Mouse (Mus musculus) hindbrain, embryonic 14.5 days (tissue): Measurements from ENCODE around the gene Tbc1d2b. TPM values are rescaled to one million over a fixed set of nuclear protein-coding genes. Genes with fewer than 3 reads are reported as not detected.

Experiments
- ATAC-seq: fragments of 200-750 bp; cut with Nextera tagmentation; 2 replicates; pipeline ENCODE4 v1.8.0; 2017; ENCODE audit warnings: moderate number of reproducible peaks, mild to moderate bottlenecking, moderate TSS enrichment, moderate library complexity; ENCODE audit not compliant: low FRiP score
- DNase-seq: peaks from one replicate; pipeline ENCODE4 v3.0.0-alpha.2; 2015; ENCODE audit warnings: low spot score
- H3K27ac ChIP-seq: fragments of 300-500 bp; sonication (generic); 2 replicates; pipeline ENCODE4 v1.5.1; 2014; ENCODE audit warnings: mild to moderate bottlenecking, moderate library complexity
- H3K27me3 ChIP-seq: fragments of 300-500 bp; sonication (generic); 2 replicates; pipeline ENCODE4 v1.6.1; 2014; ENCODE audit warnings: mild to moderate bottlenecking, low read length, mixed read lengths; ENCODE audit not compliant: control insufficient read depth, insufficient read depth
- H3K36me3 ChIP-seq: fragments of 300-500 bp; sonication (generic); replicated peaks from 2 replicates; pipeline ENCODE4 v1.6.1; 2014; ENCODE audit not compliant: control insufficient read depth, insufficient read depth
- H3K4me1 ChIP-seq: fragments of 300-500 bp; sonication (generic); replicated peaks from 2 replicates; pipeline ENCODE4 v1.6.1; 2014; ENCODE audit warnings: antibody characterized with exemption, low read length, mixed read lengths; ENCODE audit not compliant: control insufficient read depth, insufficient read depth
- H3K4me2 ChIP-seq: fragments of 300-500 bp; sonication (generic); replicated peaks from 2 replicates; pipeline ENCODE4 v1.6.1; 2014; ENCODE audit warnings: mild to moderate bottlenecking, moderate library complexity
- H3K4me3 ChIP-seq: fragments of 300-500 bp; sonication (generic); replicated peaks from 2 replicates; pipeline ENCODE4 v1.5.1; 2014; ENCODE audit warnings: mild to moderate bottlenecking, low read length
- H3K9ac ChIP-seq: fragments of 300-500 bp; sonication (generic); 2 replicates; pipeline ENCODE4 v1.6.1; 2014
- H3K9me3 ChIP-seq: fragments of 300-500 bp; sonication (generic); 2 replicates; pipeline ENCODE4 v1.6.1; 2016; ENCODE audit warnings: low read length; ENCODE audit not compliant: control insufficient read depth
- WGBS: fragments of 180-500 bp; shearing (Covaris S2); extraction: QIAGEN DNeasy Blood & Tissue Kit; methylation state at CpG from one replicate; pipeline ENCODE4 v1.1.7; 2014; 5-methylcytosine and 5-hydroxymethylcytosine counted together
- polyA plus RNA-seq: library from polyadenylated mRNA; unstranded; fragments of >200 nt; fragmentation: Nextera tagmentation; extraction: Ambion mirVana; gene quantifications from 2 replicates; pipeline ENCODE4 v1.2.1, GENCODE M21; 2014

Tbc1d2b gene
- polyA plus RNA-seq, 1 experiment from 2014 or later, result 8.1 TPM

- Histone ChIP-seq H3K4me2 (no peak overlapping the region), H3K27ac (no peak overlapping the region), H3K9ac (no peak overlapping the region), H3K4me3 (no peak overlapping the region), H3K27me3 (no peaks in the 10 kb centered on the region), H3K36me3 (no peaks in the 10 kb centered on the region), H3K9me3 (no peaks in the 10 kb centered on the region), H3K4me1 (no peaks in the 10 kb centered on the region)
- WGBS, result 99% methylated on average over 3 of the region's 3 CpGs
- no peak for DNase-seq
- no peak for ATAC-seq
These were observed 7.8 kb upstream of the Tbc1d2b start for GRCm38 (mm10) chr9:90278397-90278796.

DNA sequence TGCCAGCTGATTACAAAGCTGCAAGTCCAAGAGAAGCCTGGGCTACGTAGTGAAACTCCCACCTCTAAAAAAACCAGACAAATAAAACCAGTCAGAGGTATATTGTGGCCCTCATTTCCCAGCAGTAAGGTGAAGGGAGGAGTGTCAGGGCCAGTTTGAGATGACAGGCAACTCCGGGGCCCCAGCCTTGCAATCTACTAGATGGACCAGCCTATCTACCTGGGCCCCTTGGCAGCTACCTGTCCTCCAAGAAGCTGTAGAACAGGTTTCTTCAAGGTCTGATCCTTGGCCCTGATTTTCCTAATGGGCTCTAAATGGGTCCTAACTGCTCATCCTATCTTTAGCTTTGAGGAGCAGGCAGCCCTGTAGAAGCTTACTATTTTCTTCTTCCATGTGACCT is 7.3 kb upstream of the Tbc1d2b start:
- H3K36me3 ChIP-seq, result no peaks in the 10 kb centered on the region
- DNase-seq, result no peak
- no peak overlapping the region for H3K4me2 ChIP-seq
- no peak overlapping the region for H3K4me3 ChIP-seq
- 78% methylated on average over 2 of the region's 2 CpGs for WGBS
- H3K4me1 ChIP-seq, result no peaks in the 10 kb centered on the region
- H3K27me3 ChIP-seq, result no peaks in the 10 kb centered on the region
- H3K9me3 ChIP-seq, result no peaks in the 10 kb centered on the region
- ATAC-seq, result no peak
- no peak overlapping the region for H3K27ac ChIP-seq
- no peak overlapping the region for H3K9ac ChIP-seq

- H3K9ac ChIP-seq, result no peak overlapping the region
- H3K4me2 ChIP-seq, result no peak overlapping the region
- no peaks in the 10 kb centered on the region for H3K9me3 ChIP-seq
- no peak overlapping the region for H3K27ac ChIP-seq
- ATAC-seq, result no peak
- H3K4me3 ChIP-seq, result no peak overlapping the region
- no peaks in the 10 kb centered on the region for H3K4me1 ChIP-seq
- H3K27me3 ChIP-seq, result no peaks in the 10 kb centered on the region
- DNase-seq, result no peak
- no peaks in the 10 kb centered on the region for H3K36me3 ChIP-seq
- WGBS, result 68% methylated on average over 1 of the region's 1 CpGs
These were observed 6.2 kb upstream of the Tbc1d2b start for GRCm38 (mm10) chr9:90276779-90277178.

DNA sequence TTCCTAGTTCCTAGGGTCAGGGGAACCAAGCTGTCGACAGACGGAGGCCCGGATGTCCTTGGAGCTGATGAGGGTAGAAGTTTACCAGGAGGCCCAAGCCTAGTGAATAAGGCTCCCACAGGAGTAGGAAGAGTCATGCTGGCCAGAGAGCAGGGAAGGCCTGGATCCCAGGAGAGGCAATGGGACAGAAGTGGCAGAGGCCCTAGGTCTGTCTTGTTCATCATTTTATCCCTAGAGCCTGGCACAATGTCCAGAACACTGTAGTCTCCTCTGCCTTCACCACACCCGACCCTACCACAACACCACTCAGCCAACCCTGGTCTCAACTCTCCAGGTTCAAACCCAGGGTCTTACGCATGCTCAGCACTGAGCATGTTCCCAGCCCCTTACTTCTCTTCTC is 5.3 kb upstream of the Tbc1d2b start:
- H3K4me1 ChIP-seq, result peaks cover 2% of the 10 kb centered on the region; the same call in 1 of the 2 replicates
- 92% methylated on average over 5 of the region's 5 CpGs for WGBS
- no peak for DNase-seq
- H3K9ac ChIP-seq, result no peak overlapping the region
- no peak overlapping the region for H3K27ac ChIP-seq
- H3K27me3 ChIP-seq, result no peaks in the 10 kb centered on the region
- H3K4me2 ChIP-seq, result no peak overlapping the region
- H3K9me3 ChIP-seq, result no peaks in the 10 kb centered on the region
- no peaks in the 10 kb centered on the region for H3K36me3 ChIP-seq
- no peak for ATAC-seq
- no peak overlapping the region for H3K4me3 ChIP-seq

DNA sequence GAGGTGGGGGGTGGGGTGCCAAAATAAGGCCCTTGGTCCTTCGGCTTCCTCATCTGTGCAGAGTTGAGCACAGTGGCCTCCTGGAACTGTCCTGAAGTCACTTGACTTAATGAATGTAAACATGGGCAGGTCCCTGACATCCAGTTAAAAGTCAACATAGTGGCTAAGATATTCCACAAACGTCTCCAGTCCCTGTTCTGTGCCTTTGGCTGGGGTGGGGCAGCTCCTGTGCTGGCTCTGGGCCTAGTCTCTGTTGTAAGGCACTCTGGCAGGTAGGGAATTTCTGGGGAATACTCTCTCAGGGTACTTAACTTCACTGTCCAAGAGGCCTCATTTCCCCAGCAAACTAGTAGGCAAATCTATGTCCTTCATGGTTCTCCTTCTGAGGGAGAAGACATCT is 4.9 kb upstream of the Tbc1d2b start:
- DNase-seq (no peak), ATAC-seq (no peak)
- H3K27ac ChIP-seq, result no peak overlapping the region
- no peak overlapping the region for H3K9ac ChIP-seq
- peaks cover 5% of the 10 kb centered on the region; the same call in 1 of the 2 replicates for H3K4me1 ChIP-seq
- H3K9me3 ChIP-seq, result no peaks in the 10 kb centered on the region
- H3K4me3 ChIP-seq, result no peak overlapping the region
- WGBS, result 74% methylated on average over 2 of the region's 2 CpGs
- H3K36me3 ChIP-seq, result no peaks in the 10 kb centered on the region
- H3K4me2 ChIP-seq, result no peak overlapping the region
- H3K27me3 ChIP-seq, result no peaks in the 10 kb centered on the region

- WGBS, result 76% methylated on average over 3 of the region's 3 CpGs
- Histone ChIP-seq H3K27ac (no peak overlapping the region), H3K9ac (no peak overlapping the region), H3K9me3 (no peaks in the 10 kb centered on the region), H3K4me3 (no peak overlapping the region), H3K4me1 (peaks cover 11% of the 10 kb centered on the region), H3K36me3 (no peaks in the 10 kb centered on the region), H3K27me3 (no peaks in the 10 kb centered on the region), H3K4me2 (no peak overlapping the region)
- DNase-seq (no peak), ATAC-seq (no peak)
These were observed 3.9 kb upstream of the Tbc1d2b start for GRCm38 (mm10) chr9:90274516-90274915.

DNA sequence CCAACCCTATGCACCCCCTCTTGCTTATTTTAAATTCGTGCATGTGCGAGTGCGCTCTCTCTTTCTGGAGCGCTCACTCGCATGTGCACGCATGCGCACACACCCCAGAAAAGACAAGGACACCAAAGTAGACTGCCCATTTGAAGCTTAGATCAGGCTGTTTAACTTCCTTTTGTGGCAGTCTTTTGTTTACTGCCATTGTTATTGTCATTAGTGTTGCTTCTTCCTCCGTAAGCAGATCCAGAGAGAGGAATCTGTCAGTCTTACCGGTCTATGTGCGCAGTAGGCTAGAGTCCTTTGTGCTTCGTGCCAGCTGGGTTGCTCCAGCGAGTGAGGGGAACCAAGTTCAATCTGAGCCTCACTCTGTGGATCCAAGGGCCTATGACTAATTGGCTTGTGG is 1.7 kb upstream of the Tbc1d2b start:
- peaks cover 18% of the 10 kb centered on the region for H3K4me1 ChIP-seq
- H3K27ac ChIP-seq, result no peak overlapping the region
- ATAC-seq, result no peak
- no peak for DNase-seq
- H3K4me3 ChIP-seq, result no peak overlapping the region
- no peaks in the 10 kb centered on the region for H3K9me3 ChIP-seq
- no peak overlapping the region for H3K9ac ChIP-seq
- H3K36me3 ChIP-seq, result no peaks in the 10 kb centered on the region
- H3K27me3 ChIP-seq, result no peaks in the 10 kb centered on the region
- no peak overlapping the region for H3K4me2 ChIP-seq
- WGBS, result 67% methylated on average over 12 of the region's 12 CpGs

GRCm38 (mm10) chr9:90271541-90272090 is 1.0 kb upstream of the Tbc1d2b start:
- Histone ChIP-seq H3K27ac (no peak overlapping the region), H3K9me3 (no peaks in the 10 kb centered on the region), H3K27me3 (no peaks in the 10 kb centered on the region), H3K4me1 (peaks cover 18% of the 10 kb centered on the region), H3K36me3 (no peaks in the 10 kb centered on the region), H3K4me2 (no peak overlapping the region), H3K9ac (no peak overlapping the region), H3K4me3 (no peak overlapping the region)
- no peak for ATAC-seq
- WGBS, result 57% methylated on average over 5 of the region's 5 CpGs
- no peak for DNase-seq

DNA sequence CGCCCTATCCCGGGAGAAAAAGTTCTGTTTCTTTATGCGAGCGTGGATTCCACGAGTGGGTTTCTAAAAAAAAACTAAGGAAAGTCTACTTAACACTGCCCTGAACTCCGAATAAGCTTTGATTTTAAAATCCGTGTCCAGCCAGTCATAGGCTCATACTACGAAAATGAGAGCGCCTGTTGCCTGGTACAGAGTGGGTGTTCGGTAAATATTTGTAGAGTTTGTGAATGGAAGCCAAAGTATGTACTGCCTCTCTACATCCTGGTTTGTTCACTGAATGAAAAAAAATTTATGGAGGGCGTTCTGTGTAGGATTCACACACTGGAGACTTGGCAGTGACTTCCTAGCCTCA is 316 bp upstream of the Tbc1d2b start:
- 20% methylated on average over 11 of the region's 11 CpGs for WGBS
- H3K9ac ChIP-seq, result peak overlapping the region; percentile 87
- H3K4me3 ChIP-seq, result peak overlapping the region; percentile 93
- no peaks in the 10 kb centered on the region for H3K9me3 ChIP-seq
- DNase-seq, result no peak
- H3K36me3 ChIP-seq, result no peaks in the 10 kb centered on the region
- H3K27me3 ChIP-seq, result no peaks in the 10 kb centered on the region
- peak overlapping the region; percentile 78 for H3K4me2 ChIP-seq
- no peak overlapping the region for H3K27ac ChIP-seq
- H3K4me1 ChIP-seq, result peaks cover 18% of the 10 kb centered on the region
- ATAC-seq, result peak; percentile 17; the same call in 1 of the 2 replicates
